Mouse (Mus musculus) spleen, embryonic (tissue): ENCODE measurements around the gene Clmn.

Experiments
- CTCF ChIA-PET: fragments of 350-600 bp; sonication (Branson Sonifier 250); formaldehyde crosslinking; loops from one replicate; lab custom pipeline; 2022; lab: Charles Lee

Gene Clmn

DNA sequence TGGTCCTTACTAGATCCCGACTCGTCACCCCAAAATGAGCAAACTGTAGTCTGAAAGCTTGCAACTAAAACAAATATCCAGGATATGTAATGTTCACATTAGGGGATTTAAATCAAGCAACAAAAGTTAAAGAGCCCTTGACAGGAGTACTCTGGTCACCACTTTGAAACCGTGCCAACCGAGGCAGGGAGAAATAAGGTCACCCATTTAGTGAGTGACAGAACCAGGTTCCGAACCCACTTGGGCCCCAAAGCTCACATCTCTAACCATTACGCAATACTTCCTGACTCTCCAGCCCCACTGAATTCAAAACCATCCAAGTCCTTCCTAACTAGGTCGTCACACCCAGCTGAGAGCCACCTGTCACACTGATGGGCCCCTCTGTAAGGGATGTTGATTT lies 46.8 kb downstream of the Clmn start:
- CTCF ChIA-PET: no interaction called here

DNA sequence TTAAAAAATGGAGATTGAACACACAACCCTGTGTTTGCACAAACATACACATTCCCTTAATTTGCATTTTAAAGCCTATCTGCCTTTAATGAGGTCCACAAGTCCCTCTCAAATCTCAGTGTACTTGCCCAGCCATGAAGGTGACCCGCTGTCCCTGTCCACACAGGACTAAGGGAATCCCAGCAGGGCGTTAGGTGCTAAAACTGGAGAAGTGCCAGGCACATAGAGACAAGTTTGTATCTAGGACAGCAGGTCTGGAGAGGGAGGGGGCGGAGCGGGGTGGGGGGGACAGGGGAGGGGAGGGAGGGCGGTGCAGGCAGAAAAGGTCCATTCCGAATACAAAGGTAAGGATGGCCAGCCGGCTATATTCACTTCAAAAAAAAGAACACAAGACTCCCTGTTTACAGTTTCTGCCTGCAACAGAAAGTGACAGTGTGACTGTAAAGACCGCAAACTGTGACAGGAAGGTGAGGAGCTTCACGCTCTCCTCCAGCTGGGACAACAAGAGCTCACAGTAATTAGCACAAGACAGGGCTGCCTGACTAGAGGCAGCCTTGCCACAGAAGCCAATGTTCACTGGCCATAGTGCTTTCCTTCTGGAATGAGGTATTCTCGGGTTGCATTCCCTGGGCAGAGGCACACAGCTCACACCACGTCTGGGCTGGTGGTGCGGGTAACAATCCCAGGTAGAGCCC lies 47.6 kb downstream of the Clmn start:
- CTCF ChIA-PET: no interaction called here

DNA sequence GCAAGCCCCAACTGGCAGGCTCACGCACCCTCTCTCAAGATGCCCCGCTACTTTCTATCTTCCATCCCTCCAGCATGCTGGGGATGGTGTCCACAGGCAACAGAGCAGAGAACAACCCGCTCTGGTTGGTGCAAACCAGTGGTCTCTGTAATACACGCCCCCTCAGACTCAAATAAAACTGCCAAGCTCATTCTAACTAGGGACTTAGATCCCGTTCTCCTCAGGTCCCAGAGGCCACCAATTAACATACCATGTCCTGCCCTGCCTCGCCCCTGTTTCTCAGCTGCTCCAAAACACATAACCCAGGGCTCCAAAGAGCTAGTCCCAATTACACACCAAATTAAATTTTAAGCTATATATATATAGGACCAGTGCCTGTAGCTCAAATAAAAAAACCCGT lies 50.6 kb downstream of the Clmn start:
- CTCF ChIA-PET: no interaction called here

DNA sequence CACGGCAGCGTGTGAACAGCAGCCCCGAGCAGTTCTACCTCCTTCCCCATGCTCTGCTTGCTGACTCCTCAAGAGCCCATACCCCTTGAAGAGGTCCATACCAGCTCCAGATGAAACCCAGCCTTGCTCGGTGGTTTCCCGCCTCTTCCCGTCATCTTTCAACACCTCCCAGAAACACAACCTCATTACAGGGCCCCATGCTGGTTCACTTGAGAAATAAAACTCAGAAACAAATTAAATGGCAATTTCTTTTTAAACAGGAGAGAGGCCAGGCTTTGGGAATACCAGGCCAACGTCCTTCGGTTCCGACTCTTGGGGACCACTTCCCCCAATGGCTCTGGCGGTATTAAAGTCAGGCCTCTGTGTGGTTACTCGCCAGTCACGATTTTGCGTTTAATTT lies 51.1 kb downstream of the Clmn start:
- CTCF ChIA-PET: no interaction called here

DNA sequence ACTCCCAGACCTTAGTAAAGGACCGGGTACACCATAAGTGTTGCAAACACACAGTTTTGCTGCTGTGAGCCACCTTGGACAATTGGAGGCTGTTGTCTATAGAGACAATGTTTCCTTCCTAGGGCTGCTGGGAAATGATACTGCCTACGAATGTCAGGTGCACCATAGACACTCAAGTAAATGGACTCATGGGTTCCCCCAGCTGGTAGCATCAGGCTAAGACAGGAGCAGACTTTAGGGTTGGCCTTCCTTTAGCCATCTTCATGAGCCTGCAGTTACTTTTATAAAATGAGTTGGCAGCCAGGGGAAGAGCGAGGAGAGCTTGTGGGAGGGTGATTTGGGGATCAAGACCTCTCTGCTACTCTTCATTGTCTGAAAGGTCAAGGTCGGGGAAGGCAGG lies 52.2 kb downstream of the Clmn start:
- CTCF ChIA-PET: no interaction called here

DNA sequence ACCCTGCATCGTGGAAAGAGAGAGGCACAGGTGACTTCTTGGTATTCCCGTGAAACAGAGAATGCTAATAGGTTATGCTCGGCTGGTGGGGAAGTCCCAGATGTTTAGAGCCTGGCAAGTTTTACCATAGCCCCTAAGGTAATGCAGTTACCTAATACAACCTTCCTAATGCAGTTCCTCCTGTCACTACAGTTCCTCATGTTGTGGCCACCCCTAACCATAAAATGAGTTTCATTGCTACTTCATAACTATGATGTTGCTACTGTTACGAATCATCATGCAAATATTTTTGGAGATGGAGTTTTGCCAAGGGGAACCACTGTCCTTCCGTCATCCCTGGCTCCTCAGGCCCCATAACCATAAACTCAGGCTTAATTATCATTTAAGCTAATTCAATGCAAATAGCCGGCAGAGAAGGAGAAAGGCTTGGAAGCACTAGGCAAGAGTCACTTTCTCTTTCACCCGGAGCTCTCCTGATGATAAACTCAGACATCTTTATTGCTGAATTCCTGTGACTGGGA lies 53.9 kb downstream of the Clmn start:
- CTCF ChIA-PET: no interaction called here

DNA sequence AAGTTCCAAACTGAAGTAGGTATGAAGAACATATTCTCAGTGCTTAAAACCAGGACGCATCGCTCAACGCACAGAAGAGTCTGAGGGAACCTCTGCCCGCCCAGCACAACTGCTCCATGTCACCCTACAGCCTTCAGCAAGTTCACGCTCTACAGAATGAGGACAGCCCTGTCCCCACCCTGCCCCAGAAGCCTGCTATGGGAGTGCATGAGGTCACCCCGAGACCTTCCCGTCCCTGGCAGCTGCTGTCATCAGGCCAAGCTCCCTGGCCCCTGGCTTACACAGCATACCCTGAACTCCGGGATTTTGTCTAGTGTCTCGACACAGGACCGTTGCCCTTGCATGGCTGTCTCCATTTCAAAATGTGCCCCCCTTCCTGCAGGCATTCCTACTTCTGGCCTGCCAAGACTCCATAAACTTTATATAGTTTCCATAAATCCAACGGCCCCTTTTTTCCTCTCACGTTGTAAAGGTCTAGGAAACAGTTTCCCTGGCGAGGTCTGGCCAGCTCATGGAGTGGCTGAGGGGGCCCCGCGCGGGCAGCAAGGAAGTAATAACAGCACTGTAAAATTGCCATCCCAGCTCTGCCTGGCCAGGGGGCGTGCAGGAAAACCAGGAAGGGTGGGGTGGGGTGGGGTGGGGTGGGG lies 56.3 kb downstream of the Clmn start:
- CTCF ChIA-PET: no interaction called here

DNA sequence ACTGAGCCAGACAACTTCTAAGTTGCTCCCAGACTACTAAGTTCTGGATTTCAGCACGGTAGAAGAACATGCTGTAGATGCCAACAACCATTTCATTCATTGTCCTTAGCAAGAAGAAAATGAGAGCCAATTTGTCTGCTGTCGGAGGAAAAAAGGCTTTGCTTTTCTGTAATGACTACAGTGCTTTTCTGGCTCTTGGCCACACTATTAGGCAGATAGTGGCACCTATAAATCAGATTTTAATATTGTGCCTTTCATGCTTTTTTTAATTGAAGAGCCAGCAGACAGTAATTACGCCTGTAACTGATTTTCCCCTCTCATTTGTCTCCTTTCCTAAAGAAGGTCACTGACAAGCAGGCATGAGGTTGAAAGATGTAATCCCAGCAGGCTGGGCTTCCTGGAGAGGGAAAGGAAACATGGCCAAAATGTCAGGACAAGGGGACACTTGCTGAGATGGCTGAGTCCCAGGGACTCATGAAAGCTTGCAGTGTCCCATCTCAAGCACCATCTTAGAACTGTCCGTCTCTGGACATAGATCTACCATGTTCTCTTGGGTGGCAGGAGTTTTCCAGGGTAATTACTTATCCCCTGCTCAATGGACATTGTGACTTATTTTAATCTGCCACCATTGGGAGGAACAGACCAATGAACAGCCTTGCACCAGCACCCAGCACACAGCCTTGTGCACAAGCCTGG lies 58.0 kb downstream of the Clmn start:
- CTCF ChIA-PET: no interaction called here

DNA sequence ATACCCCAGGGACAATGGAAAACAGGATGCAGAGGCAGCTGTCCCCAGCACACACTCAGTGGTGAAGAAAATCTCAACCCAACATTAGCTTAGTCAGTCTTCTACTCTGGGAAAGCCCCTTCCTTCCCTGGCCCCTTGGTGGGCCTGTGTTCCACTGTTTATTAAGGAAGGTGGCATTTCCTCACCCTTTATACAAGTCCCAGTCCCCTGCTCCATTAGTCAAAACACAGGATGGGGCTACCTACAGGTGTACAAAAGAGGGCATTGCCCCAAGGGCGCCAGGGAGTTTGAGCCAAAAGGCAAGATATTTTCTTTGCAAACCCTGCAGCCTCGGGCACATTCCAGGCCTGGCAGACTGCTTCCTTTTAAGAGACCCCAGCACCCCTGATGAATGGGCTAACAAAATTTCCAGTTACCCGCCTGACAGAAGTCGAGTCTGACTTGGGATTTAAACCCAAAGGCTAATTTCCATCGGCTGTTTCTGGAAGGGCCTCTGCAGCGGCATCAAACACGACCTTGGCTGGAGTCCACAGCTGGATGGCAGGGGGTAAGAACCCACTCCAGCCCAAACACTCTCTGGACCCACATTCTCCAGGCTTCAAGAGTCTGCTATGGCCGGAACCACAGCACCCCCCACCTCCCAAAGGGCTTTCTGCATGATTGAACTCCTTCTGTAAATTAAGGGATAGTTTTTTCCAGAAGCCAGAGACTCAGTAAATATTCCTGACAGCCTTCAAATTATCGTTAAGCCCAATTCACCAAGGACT lies 63.2 kb downstream of the Clmn start:
- CTCF ChIA-PET: no interaction called here

DNA sequence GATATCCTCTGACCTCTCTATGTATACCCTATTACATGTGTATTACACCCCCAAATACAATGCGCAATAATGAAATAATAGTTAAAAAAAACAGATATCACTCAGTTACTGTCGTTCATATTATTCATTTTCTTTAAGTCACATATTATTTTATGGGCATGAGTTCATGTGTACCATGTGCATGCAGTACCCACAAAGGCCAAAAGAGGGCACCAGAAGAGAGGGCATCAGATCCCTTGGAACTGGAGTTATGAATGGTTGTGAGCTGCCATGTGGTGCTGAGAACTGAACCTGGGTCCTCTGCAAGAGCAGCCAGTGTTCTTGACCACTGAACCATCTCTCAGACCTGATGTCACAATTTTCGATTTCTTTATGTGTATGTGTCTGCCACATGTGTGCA lies 65.5 kb downstream of the Clmn start:
- CTCF ChIA-PET: no interaction called here

DNA sequence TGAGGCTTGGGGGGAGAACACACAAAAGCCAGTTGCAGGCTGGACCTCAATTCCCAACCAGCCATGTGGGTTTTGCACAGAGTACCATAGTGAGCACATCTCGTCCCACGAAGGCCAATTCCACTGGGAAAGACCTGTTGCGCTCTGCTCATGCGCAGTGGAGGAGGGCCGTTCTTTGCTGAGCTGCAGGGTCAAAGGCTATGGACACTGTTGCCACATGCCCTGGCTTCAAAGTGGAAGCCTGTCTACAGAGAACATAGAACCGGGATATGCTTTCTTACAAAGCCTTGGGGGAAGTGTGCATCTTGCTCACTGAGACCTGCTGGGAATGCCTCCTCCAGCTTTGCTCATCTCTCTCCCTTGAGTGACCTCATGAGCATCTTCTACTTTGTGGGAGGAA lies 67.0 kb downstream of the Clmn start:
- CTCF ChIA-PET: no interaction called here

DNA sequence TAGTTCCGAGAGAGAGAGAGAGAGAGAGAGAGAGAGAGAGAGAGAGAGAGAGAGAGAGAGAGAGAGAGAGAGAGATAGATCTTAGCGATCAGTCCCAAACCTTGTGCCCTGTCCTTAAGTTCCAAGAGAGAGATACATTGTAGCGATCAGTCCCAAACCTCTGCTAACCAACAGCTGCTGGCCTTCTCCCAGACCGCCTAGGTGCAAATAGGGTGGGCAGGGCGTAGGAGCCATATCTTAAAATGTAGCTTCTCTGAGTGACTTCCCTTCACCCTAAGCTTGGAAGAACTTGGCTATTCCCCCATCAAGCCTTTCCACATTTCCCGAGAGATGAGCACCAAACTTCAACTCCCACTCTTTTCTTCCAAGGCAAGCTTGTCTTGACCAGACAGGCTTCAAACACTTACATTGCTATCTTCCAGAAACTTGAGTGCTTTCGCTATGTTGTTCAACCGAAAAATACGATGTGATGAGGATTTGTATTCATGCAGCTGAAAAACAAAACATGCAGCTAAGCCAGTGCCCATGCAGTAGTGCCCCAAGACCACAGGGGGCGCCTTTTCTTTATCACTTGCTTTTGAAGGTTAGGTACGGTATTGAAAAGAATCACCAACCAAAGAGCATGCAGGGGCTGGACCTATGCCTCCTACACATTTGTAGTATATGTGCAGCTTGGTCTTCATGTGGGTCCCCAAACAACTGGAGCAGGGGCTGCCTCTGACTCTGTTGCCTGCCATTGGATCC lies 68.1 kb downstream of the Clmn start:
- CTCF ChIA-PET: no interaction called here

DNA sequence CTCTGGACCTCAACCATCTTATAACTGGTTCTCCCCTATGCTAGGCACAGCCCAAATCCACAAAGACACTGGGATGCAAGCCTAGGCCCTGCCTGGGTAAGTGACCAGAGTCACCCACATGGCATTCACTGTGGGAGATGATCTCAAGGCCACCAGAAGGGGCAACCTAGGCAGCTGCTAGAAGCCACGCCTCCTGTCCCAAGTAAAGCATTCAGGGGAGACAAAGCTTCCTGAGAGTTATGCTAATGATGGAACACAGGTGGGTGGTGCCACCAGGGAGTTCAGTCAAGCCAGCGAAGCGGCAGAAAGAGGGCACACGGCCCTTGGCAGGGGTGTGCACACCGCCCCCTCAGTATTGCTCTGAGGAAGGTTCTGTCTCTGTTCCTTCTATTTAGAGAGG lies 69.9 kb downstream of the Clmn start:
- CTCF ChIA-PET: no interaction called here

DNA sequence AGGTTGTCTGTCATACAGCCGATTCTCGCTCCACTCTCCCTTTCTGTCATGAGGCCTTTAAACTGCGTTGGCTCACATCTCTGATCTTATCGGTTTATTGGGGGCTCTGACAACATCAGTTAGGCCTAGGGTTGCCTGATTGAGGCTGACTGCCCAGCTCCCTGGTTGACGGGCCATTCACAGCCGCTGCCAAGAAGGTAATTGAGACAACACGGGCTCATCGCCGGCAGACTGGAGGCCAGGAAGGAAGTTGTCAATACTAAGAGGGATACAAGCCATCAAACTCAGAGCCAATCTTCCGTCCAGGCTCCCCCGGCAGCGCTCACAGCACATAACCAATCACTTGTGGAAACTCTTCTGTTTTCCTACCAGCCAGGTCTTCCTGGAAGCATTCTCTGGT lies 71.4 kb downstream of the Clmn start:
- CTCF ChIA-PET: no interaction called here

DNA sequence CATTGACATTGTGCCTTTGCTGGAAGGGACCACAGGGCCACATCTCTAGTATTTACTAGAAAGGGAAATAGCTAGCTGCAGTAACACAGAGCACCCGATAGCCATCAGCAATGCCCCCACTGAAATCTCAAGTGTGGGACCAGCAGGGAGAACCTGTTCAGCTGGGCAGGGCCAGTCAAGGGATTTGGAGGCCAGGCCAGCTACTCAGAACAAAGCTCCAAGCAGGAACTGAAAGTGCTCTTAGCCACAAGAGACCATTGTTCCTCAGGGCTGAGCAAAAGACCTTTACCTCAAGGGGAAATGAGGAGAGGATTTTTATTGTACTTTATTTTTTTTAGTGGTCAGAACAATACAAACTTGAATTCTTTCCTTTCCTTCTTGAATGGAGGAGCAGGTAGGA lies 87.3 kb downstream of the Clmn start:
- CTCF ChIA-PET: no interaction called here

DNA sequence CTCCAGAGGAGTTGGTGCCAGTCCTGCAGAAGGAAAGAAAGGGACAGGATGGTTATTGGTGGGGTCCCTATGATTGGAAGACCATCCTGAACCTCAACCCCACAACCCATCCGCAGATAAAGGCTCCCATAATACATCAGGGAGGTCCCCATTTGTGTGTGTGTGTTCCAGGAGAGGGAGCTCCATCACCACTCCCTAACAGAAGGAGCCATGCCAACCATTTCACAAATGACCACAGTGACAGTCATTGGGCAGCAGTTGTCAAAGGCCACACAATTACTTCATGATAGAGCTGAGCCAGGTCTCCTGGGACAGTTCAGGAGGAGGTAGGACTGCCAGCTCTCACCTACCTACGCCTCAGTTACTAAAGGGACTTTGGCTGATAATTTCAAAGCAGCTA lies 92.9 kb downstream of the Clmn start:
- CTCF ChIA-PET: no interaction called here

DNA sequence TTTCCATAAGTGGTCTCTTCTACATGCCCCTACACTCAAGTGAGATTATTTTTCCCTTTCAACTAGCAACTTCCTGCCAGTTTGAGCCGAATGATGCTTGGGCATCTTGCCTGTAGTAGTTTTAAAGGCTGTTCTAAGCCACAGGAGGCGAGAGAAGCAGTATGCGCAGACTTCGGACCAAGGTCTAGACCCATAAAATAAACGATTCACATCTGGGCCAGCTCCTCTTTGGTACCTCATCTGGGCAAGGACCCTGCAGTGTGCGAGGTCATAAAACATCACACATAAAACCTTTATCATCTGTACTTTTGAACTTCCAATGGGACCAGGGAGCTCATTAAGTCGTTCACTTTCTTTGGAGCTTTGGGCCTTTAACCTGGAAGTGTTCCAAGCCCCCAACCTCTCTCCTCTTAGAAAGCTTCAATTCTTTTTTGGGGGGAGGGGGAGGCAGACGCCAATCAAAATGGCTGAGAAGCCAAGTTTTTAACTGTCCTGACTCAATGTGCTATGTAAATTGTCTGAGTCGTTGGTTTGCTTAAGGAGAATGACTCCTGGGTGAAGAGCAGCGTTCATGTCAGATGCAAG lies 95.6 kb downstream of the Clmn start:
- CTCF ChIA-PET: no interaction called here

DNA sequence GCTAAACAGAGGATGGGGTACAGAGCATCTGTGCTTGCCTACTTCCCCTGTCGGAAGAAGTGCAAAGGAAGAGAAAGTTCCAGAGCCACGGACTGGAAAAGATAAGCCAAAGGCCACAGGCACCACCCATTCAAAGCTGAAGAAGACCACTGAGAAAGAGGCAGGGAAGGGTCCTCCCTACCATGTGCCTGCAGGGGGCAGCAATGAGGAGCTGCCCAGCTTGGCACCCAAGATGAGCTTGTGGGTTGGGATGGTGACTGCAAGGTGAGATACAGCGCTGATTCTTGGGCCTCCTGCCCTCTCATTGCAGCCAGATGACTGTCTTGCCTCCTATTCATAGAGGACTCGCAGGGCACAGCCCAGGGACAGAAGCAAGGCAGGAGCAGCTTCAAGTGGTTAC lies 97.7 kb downstream of the Clmn start:
- CTCF ChIA-PET: interaction anchor here (0.8 kb wide), 1 partner anchor 173 kb away, joined by 3 read pairs; no protein-coding TSS in a partner anchor

DNA sequence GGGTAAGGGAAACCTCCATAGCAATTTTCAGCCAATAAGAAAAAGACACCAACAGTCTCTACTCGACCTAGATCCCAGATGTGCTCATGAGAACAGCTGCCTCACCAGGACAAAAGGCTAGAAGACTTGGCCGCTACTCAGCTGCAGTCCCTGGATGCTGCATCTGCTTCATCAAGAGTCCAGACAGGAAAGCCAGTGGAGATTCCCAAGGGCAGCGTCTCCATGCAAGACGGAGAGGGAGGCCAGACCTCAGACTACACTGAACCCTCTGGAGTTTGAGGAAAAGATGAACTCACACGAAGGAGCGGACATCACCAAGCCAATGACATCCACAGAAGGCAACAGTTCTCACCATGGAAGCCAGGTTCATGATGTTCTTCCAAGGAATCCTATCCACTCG lies 99.1 kb downstream of the Clmn start:
- CTCF ChIA-PET: no interaction called here

DNA sequence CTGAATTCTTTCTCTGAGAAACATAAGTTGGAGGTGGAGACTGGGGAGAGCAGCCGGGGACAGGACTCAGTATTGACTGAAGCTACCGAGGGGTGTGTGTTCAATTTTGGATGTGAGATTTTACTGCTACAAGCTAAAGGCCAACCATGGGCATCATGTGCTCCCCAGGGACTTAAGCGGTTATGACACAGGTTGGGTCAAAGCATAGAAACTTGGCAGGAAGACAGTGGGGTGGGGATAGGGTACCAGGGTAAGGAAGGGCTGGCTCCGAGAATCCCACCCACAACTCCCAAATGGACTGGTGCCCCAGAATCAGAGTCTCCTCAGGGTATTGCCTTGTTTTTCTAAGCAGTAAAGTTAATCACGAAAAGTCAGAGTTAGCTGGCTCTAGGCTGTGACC lies 99.8 kb downstream of the Clmn start:
- CTCF ChIA-PET: no interaction called here

DNA sequence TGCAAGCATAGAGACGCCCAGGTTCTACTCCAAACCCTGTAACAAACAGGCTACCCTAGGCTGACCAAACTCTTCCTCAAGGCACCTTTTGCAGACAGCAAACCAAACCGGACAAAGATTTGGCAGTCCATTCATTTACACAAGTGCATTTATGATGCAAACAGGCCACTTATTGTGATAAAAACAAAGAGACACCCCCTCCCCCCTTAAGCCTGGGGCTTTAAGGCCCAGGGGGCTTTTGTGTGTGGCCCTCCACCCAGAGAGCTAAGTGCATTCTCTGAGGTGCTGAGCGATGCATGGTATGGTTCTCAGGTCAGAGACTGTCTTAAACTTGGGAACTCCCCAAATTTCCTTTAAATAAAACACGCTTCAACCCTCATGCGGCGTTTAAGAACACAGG lies 101.0 kb downstream of the Clmn start:
- CTCF ChIA-PET: no interaction called here
